Mouse (Mus musculus) bone marrow, adult 2 months (tissue): ENCODE results near the gene Krtap5-5. TPM values are rescaled to one million over a fixed set of nuclear protein-coding genes. Genes with fewer than 3 reads are reported as not detected.
"Not testable (repeated sequence)": the region's sequence is repeated elsewhere in the genome, so short reads cannot be mapped to it uniquely, and the experiment has no call there.

Experiments
- H3K27ac ChIP-seq: fragments of 200-500 bp; 2 replicates; pipeline ENCODE4 v1.5.1; 2012; ENCODE audit warnings: low read depth, mild to moderate bottlenecking, control low read depth, inconsistent platforms, low read length; ENCODE audit not compliant: control insufficient read depth, poor library complexity, insufficient read depth
- H3K4me1 ChIP-seq: fragments of 200-500 bp; 2 replicates; pipeline ENCODE4 v1.6.1; 2011; ENCODE audit warnings: low read length; ENCODE audit not compliant: control insufficient read depth, insufficient read depth
- H3K4me3 ChIP-seq: fragments of 200-500 bp; replicated peaks from 2 replicates; pipeline ENCODE3; 2011; ENCODE audit warnings: mild to moderate bottlenecking, low read depth, low read length, control low read depth; ENCODE audit not compliant: control insufficient read depth
- CTCF ChIP-seq: fragments of 200-500 bp; IDR thresholded peaks from 2 replicates; pipeline ENCODE4 v1.5.1; 2011; ENCODE audit warnings: low read length, control low read depth; ENCODE audit not compliant: control insufficient read depth, insufficient read depth
- POLR2A ChIP-seq: fragments of 200-500 bp; IDR thresholded peaks from 2 replicates; pipeline ENCODE4 v1.6.1; 2011; ENCODE audit warnings: low read depth, mild to moderate bottlenecking, control low read depth, low read length, borderline replicate concordance; ENCODE audit not compliant: control insufficient read depth
- WGBS: fragments of 180-500 bp; shearing (Covaris S2); methylation state at CpG from one replicate; pipeline ENCODE4 v1.1.7; 2018; 5-methylcytosine and 5-hydroxymethylcytosine counted together
- polyA plus RNA-seq: library from polyadenylated mRNA; stranded (reverse); fragments of >200 nt; gene quantifications from 2 replicates; pipeline ENCODE4 v1.2.4, GENCODE M21; 2011; ENCODE audit warnings: low replicate concordance; ENCODE audit not compliant: missing spikeins, insufficient read depth, insufficient read length

The Krtap5-5 gene
- polyA plus RNA-seq, 1 experiment = not detected

DNA sequence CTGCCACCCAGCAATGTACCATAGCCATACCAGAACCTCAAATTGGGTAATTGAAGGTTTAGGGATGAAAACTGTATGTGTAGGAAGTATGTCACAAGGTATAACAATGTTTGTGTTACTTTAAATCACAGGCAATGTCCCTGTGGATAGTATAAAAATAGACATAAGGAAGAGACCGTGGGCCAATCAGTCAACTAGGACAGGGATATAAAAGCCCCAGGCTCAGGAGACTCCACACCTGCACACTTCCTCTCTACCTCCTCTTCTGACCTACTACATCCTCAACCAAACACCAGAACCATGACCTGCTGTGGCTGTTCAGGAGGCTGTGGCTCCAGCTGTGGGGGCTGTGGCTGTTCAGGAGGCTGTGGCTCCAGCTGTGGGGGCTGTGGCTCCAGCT lies 18.2 kb downstream of the Krtap5-5 start, which contains the start of gene Gm7579:
Gene Gm7579 (plus strand): TSS at position 301 of the 400 bp plus-strand sequence.
- no peak within 1 kb of the TSS for H3K27ac ChIP-seq
- 53% methylated on average over 1 of the region's 1 CpGs for WGBS
- H3K4me3 ChIP-seq = no peak within 1 kb of the TSS
- no peaks in the 10 kb centered on the region for H3K4me1 ChIP-seq
- no peak for TF ChIP-seq POLR2A
- no peak for TF ChIP-seq CTCF

DNA sequence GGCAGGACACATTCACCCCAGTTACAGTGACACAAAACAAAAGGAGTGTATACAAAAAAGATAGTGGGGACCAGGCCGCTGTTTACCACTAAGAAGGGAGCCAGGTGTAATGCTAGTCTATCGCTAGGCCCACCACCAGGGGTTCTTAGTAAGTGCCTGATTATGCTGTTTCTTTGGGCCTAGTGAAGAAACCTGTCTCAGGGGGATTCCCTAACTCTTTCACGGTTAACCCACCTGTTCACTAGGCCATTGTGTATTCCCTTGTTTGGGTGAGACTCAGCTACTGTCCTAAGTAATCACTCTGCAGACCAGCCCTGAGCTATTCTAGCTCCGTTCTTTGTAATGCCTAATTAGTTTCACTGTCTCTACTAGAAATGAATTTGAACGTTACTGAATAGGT lies 22.9 kb downstream of the Krtap5-5 start:
- not testable (repeated sequence) for H3K27ac ChIP-seq, H3K4me3 ChIP-seq, H3K4me1 ChIP-seq
- WGBS = 79% methylated on average over 5 of the region's 5 CpGs

DNA sequence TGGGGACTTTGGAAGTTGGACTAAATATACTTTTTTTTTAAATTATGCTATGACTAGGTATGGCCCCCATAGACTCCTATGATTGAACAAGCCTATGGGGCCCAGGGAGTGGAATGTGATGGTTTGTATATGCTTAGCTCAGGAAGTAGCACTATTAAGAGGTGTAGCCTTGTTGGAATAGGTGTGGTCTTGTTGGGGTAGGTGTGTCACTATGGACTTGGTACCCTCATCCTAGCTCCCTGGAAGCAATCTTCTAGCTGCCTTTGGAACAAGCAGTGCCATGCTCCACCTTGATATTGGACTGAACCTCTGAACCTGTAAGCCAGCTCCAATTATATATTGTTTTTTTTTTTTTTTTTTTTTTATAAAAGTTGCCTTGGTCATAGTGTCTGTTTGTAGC lies 24.3 kb downstream of the Krtap5-5 start:
- H3K4me1 ChIP-seq = no peaks in the 10 kb centered on the region
- TF ChIP-seq CTCF (no peak), POLR2A (no peak)
- no peak overlapping the region for H3K27ac ChIP-seq
- H3K4me3 ChIP-seq = no peak overlapping the region

DNA sequence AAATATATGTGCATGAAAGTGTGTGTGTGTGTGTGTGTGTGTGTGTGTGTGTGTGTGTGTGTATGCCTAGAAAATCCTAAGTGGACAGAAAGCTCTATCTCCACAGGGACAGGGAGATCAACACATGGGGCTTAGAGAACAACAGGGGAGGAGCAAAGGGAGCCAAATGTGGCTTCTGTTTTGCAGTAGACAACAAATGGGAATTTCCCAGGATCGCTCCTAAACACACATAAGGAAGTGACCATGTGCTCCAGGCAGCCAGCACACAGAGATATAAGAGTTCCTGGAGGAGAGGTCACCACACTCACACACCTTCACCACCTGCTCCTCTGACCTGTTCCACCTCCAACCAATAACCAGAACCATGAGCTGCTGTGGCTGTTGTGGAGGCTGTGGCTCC lies 28.7 kb downstream of the Krtap5-5 start, which contains the start of gene Krtap5-3:
Gene Krtap5-3 (plus strand): TSS at position 301 of the 400 bp plus-strand sequence.
- TF ChIP-seq POLR2A (no peak), CTCF (no peak)
- H3K27ac ChIP-seq = no peak within 1 kb of the TSS
- 58% methylated on average over 1 of the region's 1 CpGs for WGBS
- H3K4me1 ChIP-seq = no peaks in the 10 kb centered on the region
- no peak within 1 kb of the TSS for H3K4me3 ChIP-seq

DNA sequence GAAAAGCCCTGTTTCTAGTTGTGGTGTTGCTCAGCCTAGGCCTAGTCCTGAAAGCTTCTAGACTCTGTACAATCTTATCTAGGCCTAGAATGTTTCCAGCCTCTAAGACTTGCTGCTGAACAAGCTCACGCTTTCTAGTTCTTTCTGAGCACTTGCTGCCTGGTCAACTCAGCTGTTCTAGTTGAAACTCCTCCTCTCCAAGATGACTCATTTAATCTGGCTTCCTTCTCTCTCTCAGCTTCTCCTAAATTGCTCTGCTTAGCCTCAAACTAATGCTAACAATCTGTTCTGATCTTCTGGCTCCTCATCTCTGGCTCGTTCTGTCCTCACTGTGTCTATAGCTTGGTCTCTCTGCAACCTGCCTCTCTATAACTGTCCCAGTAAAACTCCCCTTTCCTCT lies 31.0 kb downstream of the Krtap5-5 start:
- H3K4me3 ChIP-seq = no peak overlapping the region
- H3K27ac ChIP-seq = no peak overlapping the region
- no peak for TF ChIP-seq CTCF
- no peak for TF ChIP-seq POLR2A
- 64% methylated on average over 2 of the region's 2 CpGs for WGBS
- no peaks in the 10 kb centered on the region for H3K4me1 ChIP-seq

DNA sequence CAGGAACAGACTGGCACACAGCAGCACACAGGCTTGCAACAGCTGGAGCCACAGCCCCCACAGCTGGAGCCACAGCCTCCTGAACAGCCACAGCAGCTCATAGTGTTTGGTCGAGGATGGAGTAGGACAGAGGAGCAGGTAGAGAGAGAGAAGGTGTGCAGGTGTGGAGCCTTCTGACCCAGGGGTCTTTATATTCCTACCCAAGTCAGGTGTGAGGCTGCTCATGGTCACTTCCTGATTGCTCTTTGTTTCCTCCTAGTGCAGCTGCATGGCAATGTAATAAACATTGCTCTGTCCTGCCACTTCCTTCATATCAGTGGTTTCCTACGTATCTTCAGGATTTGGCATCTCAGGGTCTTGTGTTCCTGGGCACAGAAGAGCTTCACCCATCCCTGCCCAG lies 39.5 kb downstream of the Krtap5-5 start, which contains the start of gene Gm10153:
Gene Gm10153 (minus strand): TSS at position 101 of the 400 bp plus-strand sequence.
- no peaks in the 10 kb centered on the region for H3K4me1 ChIP-seq
- no peak within 1 kb of the TSS for H3K27ac ChIP-seq
- H3K4me3 ChIP-seq = no peak within 1 kb of the TSS
- 33% methylated on average over 2 of the region's 2 CpGs for WGBS
- TF ChIP-seq POLR2A (no peak), CTCF (no peak)

DNA sequence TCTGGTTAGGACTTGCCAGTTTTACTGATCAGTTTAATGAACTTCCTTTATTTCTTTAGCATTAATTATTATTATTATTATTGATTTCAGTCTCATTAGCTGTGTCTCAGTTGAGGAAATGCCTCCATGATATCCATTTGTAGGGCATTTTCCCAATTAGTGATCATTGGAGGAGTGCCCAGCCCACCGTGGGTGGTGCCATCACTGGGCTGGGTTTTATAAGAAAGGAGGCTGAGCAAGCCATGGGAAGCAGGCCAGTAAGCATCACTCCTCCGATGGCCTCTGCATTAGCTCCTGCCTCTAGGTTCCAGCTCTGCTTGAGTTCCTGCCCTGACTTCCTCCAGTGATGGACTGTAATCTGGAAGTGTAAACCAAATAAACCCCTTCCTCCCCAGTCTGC lies 41.6 kb downstream of the Krtap5-5 start:
- TF ChIP-seq CTCF (no peak), POLR2A (no peak)
- Histone ChIP-seq H3K4me1 (no peaks in the 10 kb centered on the region), H3K4me3 (no peak overlapping the region), H3K27ac (no peak overlapping the region)
- 63% methylated on average over 2 of the region's 2 CpGs for WGBS

DNA sequence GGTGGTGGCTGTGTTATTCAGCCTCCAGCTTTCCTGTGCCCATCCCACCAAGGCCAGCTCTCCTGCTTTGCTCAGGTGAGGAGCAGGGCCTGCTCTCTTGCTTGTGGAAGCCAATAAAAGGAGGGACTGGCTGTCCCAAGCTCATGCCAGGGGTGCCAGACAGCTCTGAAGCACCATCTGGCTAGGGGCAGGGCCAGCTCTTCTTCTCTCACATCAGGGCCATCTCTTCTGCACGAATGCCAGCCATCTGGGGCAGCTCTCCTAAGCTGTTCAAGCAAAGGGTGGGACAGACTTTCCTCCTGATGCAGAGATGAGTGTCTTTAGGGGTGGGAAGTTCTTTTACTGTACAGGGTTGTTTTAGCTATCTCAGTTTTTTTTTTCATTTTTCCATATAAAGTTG lies 48.8 kb downstream of the Krtap5-5 start:
- Histone ChIP-seq H3K27ac (no peak overlapping the region), H3K4me1 (no peaks in the 10 kb centered on the region), H3K4me3 (no peak overlapping the region)
- 48% methylated on average over 1 of the region's 1 CpGs for WGBS
- TF ChIP-seq POLR2A = no peak
- TF ChIP-seq CTCF = no peak

Other genes starting within 250 kb of the Krtap5-5 start
- gene Mob2, start 168.9 kb downstream of the Krtap5-5 start, polyA plus RNA-seq = 28.2 and 34.3 TPM in 2 replicates
- 4.9 and 7.5 TPM in 2 replicates for gene Dusp8, start 134.1 kb downstream of the Krtap5-5 start, polyA plus RNA-seq
- not detected in 2 replicates for gene Gm45618, start 109.2 kb downstream of the Krtap5-5 start, polyA plus RNA-seq
- gene Gm39115, start 93.9 kb downstream of the Krtap5-5 start, polyA plus RNA-seq = not detected in 2 replicates
- gene Gm45337, start 85.4 kb downstream of the Krtap5-5 start, polyA plus RNA-seq = not detected in 2 replicates
- gene Gm29735, start 72.9 kb downstream of the Krtap5-5 start, polyA plus RNA-seq = not detected in 2 replicates
- gene Gm4553, start 64.2 kb downstream of the Krtap5-5 start, polyA plus RNA-seq = not detected in 2 replicates
- not detected in 2 replicates for gene Krtap5-2, start 54.0 kb downstream of the Krtap5-5 start, polyA plus RNA-seq
- gene Gm10153, start 39.6 kb downstream of the Krtap5-5 start, polyA plus RNA-seq = not detected in 2 replicates
- not detected in 2 replicates for gene Krtap5-3, start 28.6 kb downstream of the Krtap5-5 start, polyA plus RNA-seq
- not detected in 2 replicates for gene Gm7579, start 18.1 kb downstream of the Krtap5-5 start, polyA plus RNA-seq
- gene Gm40460, start 11.1 kb upstream of the Krtap5-5 start, polyA plus RNA-seq = not detected in 2 replicates
- gene Gm2431, start 28.4 kb upstream of the Krtap5-5 start, polyA plus RNA-seq = not detected in 2 replicates
- gene Gm4559, start 44.4 kb upstream of the Krtap5-5 start, polyA plus RNA-seq = not detected in 2 replicates
- gene Krtap5-1, start 67.1 kb upstream of the Krtap5-5 start, polyA plus RNA-seq = not detected in 2 replicates
- not detected in 2 replicates for gene Krtap5-4, start 73.6 kb upstream of the Krtap5-5 start, polyA plus RNA-seq
- gene Ifitm10, start 143.8 kb upstream of the Krtap5-5 start, polyA plus RNA-seq = 1.6 and 6.2 TPM in 2 replicates
- gene Gm49369, start 152.7 kb upstream of the Krtap5-5 start, polyA plus RNA-seq = not detected in 2 replicates
- 137 and 308 TPM in 2 replicates for gene Ctsd, start 158.1 kb upstream of the Krtap5-5 start, polyA plus RNA-seq
- 2.5 TPM in 1 of 2 replicates, not detected in the other for gene Syt8, start 204.9 kb upstream of the Krtap5-5 start, polyA plus RNA-seq
- gene Tnni2, start 211.8 kb upstream of the Krtap5-5 start, polyA plus RNA-seq = 19.2 and 51.8 TPM in 2 replicates
- gene Lsp1, start 230.8 kb upstream of the Krtap5-5 start, polyA plus RNA-seq = 135 and 280 TPM in 2 replicates